Mouse (Mus musculus): ENCODE results near the gene Unc5c. TPM values are rescaled to one million over a fixed set of nuclear protein-coding genes. Genes with fewer than 3 reads are reported as not detected.

Unc5c gene
- total and polyA plus RNA-seq, 3 experiments: not detected

DNA sequence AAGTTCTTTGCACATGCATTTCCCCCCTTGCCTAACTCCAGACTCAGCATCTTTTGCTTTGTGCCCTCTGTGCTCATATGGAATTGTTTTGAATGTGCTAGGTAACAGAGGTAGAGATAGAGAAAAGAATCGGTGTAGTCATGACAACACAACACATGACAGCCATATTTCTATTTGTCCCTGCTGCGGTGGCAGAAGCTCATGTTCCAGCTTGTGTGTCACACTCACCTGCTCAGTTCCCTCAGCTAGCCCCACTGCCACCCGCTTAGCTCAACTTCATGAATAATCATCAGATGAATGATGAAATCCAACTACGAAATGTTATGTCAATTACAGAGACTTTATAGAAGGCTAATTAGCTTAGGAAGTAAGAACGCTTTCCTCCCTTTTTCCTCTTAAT is 128.2 kb downstream of the Unc5c start:
- DNase-seq (ENCODE audit: low read depth, low spot score): no peak
- H3K27me3 ChIP-seq (ENCODE audit: control insufficient read depth in 1 of 2, insufficient read depth in 2 of 2, low read length in 2 of 2): no peaks in the 10 kb centered on the region
- no peaks in the 10 kb centered on the region for H3K9me3 ChIP-seq (replicated peaks; ENCODE audit: insufficient read depth, low read length)
- H3K36me3 ChIP-seq (ENCODE audit: control insufficient read depth in 1 of 2, insufficient read depth in 2 of 2, low read length in 2 of 2): peaks cover 0 to 2% of the 10 kb centered on the region in 2 experiments; a peak in 1 of 4 replicates
- H3K4me3 ChIP-seq (ENCODE audit: control insufficient read depth in 1 of 2, insufficient read depth in 1 of 2, low read depth in 2 of 2, low read length in 2 of 2): no peak overlapping the region
- H3K79me2 ChIP-seq (ENCODE audit: control insufficient read depth, insufficient read depth, low read length, poor library complexity): no peaks in the 10 kb centered on the region
- TF ChIP-seq POLR2AphosphoS5 (IDR thresholded peaks at IDR 0.05; ENCODE audit: borderline replicate concordance, low read depth, low read length) (no peak), ZKSCAN1 (IDR thresholded peaks at IDR 0.05; ENCODE audit: low read depth, low read length) (no peak), TCF12 (IDR thresholded peaks at IDR 0.05; ENCODE audit: low read depth, low read length) (no peak), MAX (IDR thresholded peaks at IDR 0.05; ENCODE audit: low read length) (no peak), NELFE (IDR thresholded peaks at IDR 0.05; ENCODE audit: low read depth, low read length) (no peak), ETS1 (IDR thresholded peaks at IDR 0.05; ENCODE audit: low read depth, low read length) (no peak), EP300 (IDR thresholded peaks at IDR 0.05; ENCODE audit: low read depth in 1 of 2, low read length in 2 of 2) (no peak), POLR2AphosphoS2 (IDR thresholded peaks at IDR 0.05; ENCODE audit: low read length) (no peak), TAL1 (IDR thresholded peaks at IDR 0.05; ENCODE audit: low read length) (no peak), CHD2 (IDR thresholded peaks at IDR 0.05; ENCODE audit: low read length) (no peak), MYC (IDR thresholded peaks at IDR 0.05; ENCODE audit: low read depth, low read length) (no peak), KAT2A (conservative IDR thresholded peaks at IDR 0.05; ENCODE audit: low read depth, low read length) (no peak), UBTF (IDR thresholded peaks at IDR 0.05; ENCODE audit: borderline replicate concordance, insufficient read depth, low read depth, low read length) (no peak), MEF2A (IDR thresholded peaks at IDR 0.05; ENCODE audit: extremely low read depth, insufficient replicate concordance, low read depth, low read length, poor library complexity, severe bottlenecking) (no peak), CHD1 (IDR thresholded peaks at IDR 0.05; ENCODE audit: low read depth, low read length) (no peak)
- no peak overlapping the region for H3K9ac ChIP-seq (ENCODE audit: control insufficient read depth, low read depth, low read length, poor library complexity, severe bottlenecking)
- H3K27ac ChIP-seq (ENCODE audit: control insufficient read depth, low read depth, low read length): no peak overlapping the region
- H3K4me1 ChIP-seq (ENCODE audit: control insufficient read depth in 1 of 2, insufficient read depth in 2 of 2, low read length in 2 of 2): peaks cover 0 to 3% of the 10 kb centered on the region in 2 experiments; a peak in 2 of 4 replicates

DNA sequence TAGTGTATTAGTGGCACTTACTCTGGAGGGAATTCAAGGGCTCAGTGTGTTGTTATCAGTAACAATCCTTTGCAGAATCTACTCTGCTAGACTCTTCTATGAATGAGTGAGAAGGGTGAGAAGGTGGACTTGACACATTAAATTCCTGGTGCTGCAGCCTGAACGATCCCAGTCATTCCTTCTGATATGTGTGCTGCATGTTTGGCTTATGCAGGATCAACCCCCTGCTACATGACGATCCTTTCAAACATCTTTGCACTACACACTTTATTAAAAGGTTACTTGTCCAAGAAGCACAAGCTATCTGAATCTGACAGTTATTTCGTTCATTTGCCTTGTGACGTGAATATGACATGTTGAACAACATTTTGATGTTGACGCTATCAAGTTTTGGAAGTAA is 129.1 kb downstream of the Unc5c start:
- Histone ChIP-seq H3K9me3 (replicated peaks; ENCODE audit: insufficient read depth, low read length) (no peaks in the 10 kb centered on the region), H3K27me3 (ENCODE audit: control insufficient read depth in 1 of 2, insufficient read depth in 2 of 2, low read length in 2 of 2) (no peaks in the 10 kb centered on the region), H3K4me3 (ENCODE audit: control insufficient read depth in 1 of 2, insufficient read depth in 1 of 2, low read depth in 2 of 2, low read length in 2 of 2) (no peak overlapping the region), H3K27ac (ENCODE audit: control insufficient read depth, low read depth, low read length) (no peak overlapping the region), H3K9ac (ENCODE audit: control insufficient read depth, low read depth, low read length, poor library complexity, severe bottlenecking) (no peak overlapping the region), H3K79me2 (ENCODE audit: control insufficient read depth, insufficient read depth, low read length, poor library complexity) (no peaks in the 10 kb centered on the region), H3K4me1 (ENCODE audit: control insufficient read depth in 1 of 2, insufficient read depth in 2 of 2, low read length in 2 of 2) (no peaks in the 10 kb centered on the region), H3K36me3 (ENCODE audit: control insufficient read depth in 1 of 2, insufficient read depth in 2 of 2, low read length in 2 of 2) (no peaks in the 10 kb centered on the region)
- no peak for DNase-seq (ENCODE audit: low read depth, low spot score)
- no peak for TF ChIP-seq UBTF (IDR thresholded peaks at IDR 0.05; ENCODE audit: borderline replicate concordance, insufficient read depth, low read depth, low read length)
- no peak for TF ChIP-seq TBP (IDR thresholded peaks at IDR 0.05; ENCODE audit: low read depth, low read length)
- no peak for TF ChIP-seq USF1 (IDR thresholded peaks at IDR 0.05; ENCODE audit: low read depth, low read length)
- no peak for TF ChIP-seq POLR2AphosphoS5 (IDR thresholded peaks at IDR 0.05; ENCODE audit: borderline replicate concordance, low read depth, low read length)
- no peak for TF ChIP-seq HCFC1 (IDR thresholded peaks at IDR 0.05; ENCODE audit: low read depth, low read length)
- no peak for TF ChIP-seq CTCF (IDR thresholded peaks at IDR 0.05 in 2 of 3, conservative IDR thresholded peaks at IDR 0.05 in 1 of 3; ENCODE audit: control insufficient read depth in 1 of 3, insufficient read depth in 1 of 3, low read depth in 2 of 3, low read length in 3 of 3, poor library complexity in 1 of 3, severe bottlenecking in 1 of 3)
- TF ChIP-seq JUND (IDR thresholded peaks at IDR 0.05; ENCODE audit: low read depth, low read length): no peak
- no peak for TF ChIP-seq NRF1 (IDR thresholded peaks at IDR 0.05; ENCODE audit: insufficient read depth, low read depth, low read length, poor library complexity, severe bottlenecking)
- no peak for TF ChIP-seq RCOR1 (IDR thresholded peaks at IDR 0.05; ENCODE audit: low read depth, low read length)
- no peak for TF ChIP-seq GABPA (IDR thresholded peaks at IDR 0.05; ENCODE audit: low read depth, low read length)
- no peak for TF ChIP-seq GATA1 (IDR thresholded peaks at IDR 0.05; ENCODE audit: low read depth, low read length)
- TF ChIP-seq CHD1 (IDR thresholded peaks at IDR 0.05; ENCODE audit: low read depth, low read length): no peak
